Mouse (Mus musculus) forebrain, embryonic 12.5 days (tissue): ENCODE measurements around the gene Doc2a. TPM values are rescaled to one million over a fixed set of nuclear protein-coding genes. Genes with fewer than 3 reads are reported as not detected.

ENCODE experiments used
- ATAC-seq: fragments of 200-750 bp; cut with Nextera tagmentation; 2 replicates; pipeline ENCODE4 v1.8.0; 2017; ENCODE audit warnings: moderate TSS enrichment; ENCODE audit not compliant: low FRiP score
- H3K27ac ChIP-seq: fragments of 300-500 bp; sonication (generic); 2 replicates; pipeline ENCODE4 v1.5.1; 2016; ENCODE audit warnings: mild to moderate bottlenecking
- H3K27me3 ChIP-seq: fragments of 300-500 bp; sonication (generic); 2 replicates; pipeline ENCODE4 v1.6.1; 2016; ENCODE audit warnings: mild to moderate bottlenecking
- H3K36me3 ChIP-seq: fragments of 300-500 bp; sonication (generic); replicated peaks from 2 replicates; pipeline ENCODE4 v1.6.1; 2016; ENCODE audit warnings: mild to moderate bottlenecking
- H3K4me1 ChIP-seq: fragments of 300-500 bp; sonication (generic); 2 replicates; pipeline ENCODE4 v1.6.1; 2016
- H3K4me2 ChIP-seq: fragments of 300-500 bp; sonication (generic); 2 replicates; pipeline ENCODE4 v1.6.1; 2016; ENCODE audit warnings: mild to moderate bottlenecking, moderate library complexity
- H3K4me3 ChIP-seq: fragments of 300-500 bp; sonication (generic); replicated peaks from 2 replicates; pipeline ENCODE4 v1.5.1; 2016; ENCODE audit warnings: mild to moderate bottlenecking
- H3K9ac ChIP-seq: fragments of 300-500 bp; sonication (generic); 2 replicates; pipeline ENCODE4 v1.6.1; 2016; ENCODE audit warnings: mild to moderate bottlenecking
- H3K9me3 ChIP-seq: fragments of 300-500 bp; sonication (generic); 2 replicates; pipeline ENCODE4 v1.6.1; 2016
- WGBS: fragments of 180-500 bp; shearing (Covaris S2); methylation state at CpG from one replicate; pipeline ENCODE4 v1.1.7; 2016; 5-methylcytosine and 5-hydroxymethylcytosine counted together
- polyA plus RNA-seq: library from polyadenylated mRNA; unstranded; fragments of >200 nt; fragmentation: Nextera tagmentation; extraction: Ambion mirVana; gene quantifications from 2 replicates; pipeline ENCODE4 v1.2.1, GENCODE M21; 2016

Gene Doc2a
- polyA plus RNA-seq, result 5.5 and 6.6 TPM in 2 replicates

GRCm38 (mm10) chr7:126847116-126847420 lies at the start of gene Doc2a:
Gene Doc2a (plus strand): TSS chr7:126847416.
- H3K36me3 ChIP-seq, result peaks cover 8% of the 10 kb centered on the region
- H3K4me1 ChIP-seq, result peaks cover 34% of the 10 kb centered on the region
- WGBS, result 31% methylated on average over 4 of the region's 4 CpGs
- H3K9ac ChIP-seq, result peak within 1 kb of the TSS; percentile 75
- H3K27me3 ChIP-seq, result peaks cover 42% of the 10 kb centered on the region
- no peaks in the 10 kb centered on the region for H3K9me3 ChIP-seq
- no peak within 1 kb of the TSS; the same call in 1 of the 2 replicates for H3K27ac ChIP-seq
- peak within 1 kb of the TSS; percentile 100 for H3K4me2 ChIP-seq
- peak within 1 kb of the TSS; percentile 64 for H3K4me3 ChIP-seq
- 0 out of 2 replicates have a peak, but pooled peaks have one; percentile 15 for ATAC-seq

- Histone ChIP-seq H3K9ac (peak overlapping the region; percentile 89), H3K4me1 (peaks cover 42% of the 10 kb centered on the region), H3K36me3 (peaks cover 56% of the 10 kb centered on the region), H3K27ac (peak overlapping the region; percentile 96), H3K4me2 (peak overlapping the region; percentile 78), H3K27me3 (no peaks in the 10 kb centered on the region), H3K9me3 (no peaks in the 10 kb centered on the region), H3K4me3 (peak overlapping the region; percentile 79)
- under 1% methylated on average over 40 of the region's 40 CpGs for whole genome bisulfite sequencing
- ATAC-seq, result no peak
These were observed 48.8 kb upstream of the Doc2a start for GRCm38 (mm10) chr7:126798127-126799049.

GRCm38 (mm10) chr7:126799050-126799467 lies 48.2 kb upstream of the Doc2a start:
- H3K4me2 ChIP-seq, result peak overlapping the region; percentile 78
- peak; percentile 96 for ATAC-seq
- H3K9ac ChIP-seq, result peak overlapping the region; percentile 89
- WGBS, result under 1% methylated on average over 33 of the region's 36 CpGs
- H3K27ac ChIP-seq, result peak overlapping the region; percentile 96
- peaks cover 61% of the 10 kb centered on the region for H3K36me3 ChIP-seq
- peak overlapping the region; percentile 79 for H3K4me3 ChIP-seq
- peaks cover 42% of the 10 kb centered on the region for H3K4me1 ChIP-seq
- H3K9me3 ChIP-seq, result no peaks in the 10 kb centered on the region
- H3K27me3 ChIP-seq, result no peaks in the 10 kb centered on the region

- H3K27ac ChIP-seq, result peak overlapping the region; percentile 96
- H3K4me3 ChIP-seq, result peak overlapping the region; percentile 79
- WGBS, result under 1% methylated on average over 38 of the region's 38 CpGs
- peaks cover 64% of the 10 kb centered on the region for H3K36me3 ChIP-seq
- peak; percentile 89 for ATAC-seq
- no peaks in the 10 kb centered on the region for H3K27me3 ChIP-seq
- H3K9me3 ChIP-seq, result no peaks in the 10 kb centered on the region
- H3K4me2 ChIP-seq, result peak overlapping the region; percentile 78
- peaks cover 42% of the 10 kb centered on the region for H3K4me1 ChIP-seq
- peak overlapping the region; percentile 89 for H3K9ac ChIP-seq
These were observed 47.5 kb upstream of the Doc2a start for GRCm38 (mm10) chr7:126799468-126800268.

- Histone ChIP-seq H3K4me3 (peak overlapping the region; percentile 79), H3K9ac (peak overlapping the region; percentile 89), H3K36me3 (peaks cover 64% of the 10 kb centered on the region), H3K9me3 (no peaks in the 10 kb centered on the region), H3K27ac (peak overlapping the region; percentile 96), H3K27me3 (no peaks in the 10 kb centered on the region), H3K4me1 (peaks cover 42% of the 10 kb centered on the region), H3K4me2 (peak overlapping the region; percentile 78)
- WGBS, result 26% methylated on average over 5 of the region's 5 CpGs
- no peak for ATAC-seq
These were observed 46.8 kb upstream of the Doc2a start for GRCm38 (mm10) chr7:126800269-126801056.

- no peak overlapping the region for H3K27ac ChIP-seq
- ATAC-seq, result no peak
- H3K4me3 ChIP-seq, result no peak overlapping the region
These were observed 46.2 kb upstream of the Doc2a start for GRCm38 (mm10) chr7:126801057-126801422.

GRCm38 (mm10) chr7:126802134-126802889 lies 44.9 kb upstream of the Doc2a start:
- no peak for ATAC-seq
- Histone ChIP-seq H3K36me3 (peaks cover 54% of the 10 kb centered on the region), H3K9ac (no peak overlapping the region), H3K27ac (no peak overlapping the region), H3K4me3 (no peak overlapping the region), H3K9me3 (no peaks in the 10 kb centered on the region), H3K27me3 (no peaks in the 10 kb centered on the region), H3K4me1 (peaks cover 31% of the 10 kb centered on the region), H3K4me2 (no peak overlapping the region)
- WGBS, result 87% methylated on average over 11 of the region's 11 CpGs

More at GRCm38 (mm10) chr7:126801057-126801422, 46.2 kb upstream of the Doc2a start:
- peaks cover 40% of the 10 kb centered on the region for H3K4me1 ChIP-seq
- H3K36me3 ChIP-seq, result peaks cover 61% of the 10 kb centered on the region
- no peaks in the 10 kb centered on the region for H3K27me3 ChIP-seq
- H3K9ac ChIP-seq, result 0 out of 2 replicates have a peak overlapping the region, but pooled peaks have one; percentile 89
- 94% methylated on average over 16 of the region's 16 CpGs for WGBS
- H3K9me3 ChIP-seq, result no peaks in the 10 kb centered on the region
- no peak overlapping the region for H3K4me2 ChIP-seq

GRCm38 (mm10) chr7:126803181-126803580 lies 44.0 kb upstream of the Doc2a start:
- Histone ChIP-seq H3K9me3 (no peaks in the 10 kb centered on the region), H3K4me1 (peaks cover 31% of the 10 kb centered on the region), H3K9ac (no peak overlapping the region), H3K4me2 (no peak overlapping the region), H3K27ac (no peak overlapping the region), H3K27me3 (no peaks in the 10 kb centered on the region), H3K4me3 (no peak overlapping the region), H3K36me3 (peaks cover 52% of the 10 kb centered on the region)
- no peak for ATAC-seq
- WGBS, result 88% methylated on average over 6 of the region's 6 CpGs

- Histone ChIP-seq H3K27me3 (no peaks in the 10 kb centered on the region), H3K36me3 (peaks cover 52% of the 10 kb centered on the region), H3K4me2 (no peak overlapping the region), H3K9ac (no peak overlapping the region), H3K27ac (no peak overlapping the region), H3K4me1 (peaks cover 34% of the 10 kb centered on the region), H3K9me3 (no peaks in the 10 kb centered on the region), H3K4me3 (no peak overlapping the region)
- ATAC-seq, result no peak
These were observed 43.5 kb upstream of the Doc2a start for GRCm38 (mm10) chr7:126803751-126804150.

- Histone ChIP-seq H3K9me3 (no peaks in the 10 kb centered on the region), H3K4me2 (no peak overlapping the region), H3K27ac (no peak overlapping the region), H3K27me3 (no peaks in the 10 kb centered on the region), H3K36me3 (peaks cover 41% of the 10 kb centered on the region), H3K4me3 (no peak overlapping the region; the same call in 1 of the 2 replicates), H3K4me1 (peaks cover 26% of the 10 kb centered on the region), H3K9ac (no peak overlapping the region)
- ATAC-seq, result no peak
- 86% methylated on average over 6 of the region's 6 CpGs for WGBS
These were observed 40.3 kb upstream of the Doc2a start for GRCm38 (mm10) chr7:126806956-126807355.

- H3K9ac ChIP-seq, result peak overlapping the region; percentile 77
- peak overlapping the region; percentile 81 for H3K4me2 ChIP-seq
- peak overlapping the region; percentile 72 for H3K4me3 ChIP-seq
- H3K9me3 ChIP-seq, result no peaks in the 10 kb centered on the region
- H3K4me1 ChIP-seq, result peaks cover 26% of the 10 kb centered on the region
- H3K27me3 ChIP-seq, result no peaks in the 10 kb centered on the region
- ATAC-seq, result no peak
- H3K36me3 ChIP-seq, result peaks cover 36% of the 10 kb centered on the region
- peak overlapping the region; percentile 85; the same call in 1 of the 2 replicates for H3K27ac ChIP-seq
- 85% methylated on average over 4 of the region's 4 CpGs for WGBS
These were observed 39.8 kb upstream of the Doc2a start for GRCm38 (mm10) chr7:126807405-126807804.
